Mouse (Mus musculus): ENCODE results near the gene Bhmt. TPM values are rescaled to one million over a fixed set of nuclear protein-coding genes. Genes with fewer than 3 reads are reported as not detected.

Gene Bhmt
- polyA plus RNA-seq, 1 experiment, result 0.07 TPM

DNA sequence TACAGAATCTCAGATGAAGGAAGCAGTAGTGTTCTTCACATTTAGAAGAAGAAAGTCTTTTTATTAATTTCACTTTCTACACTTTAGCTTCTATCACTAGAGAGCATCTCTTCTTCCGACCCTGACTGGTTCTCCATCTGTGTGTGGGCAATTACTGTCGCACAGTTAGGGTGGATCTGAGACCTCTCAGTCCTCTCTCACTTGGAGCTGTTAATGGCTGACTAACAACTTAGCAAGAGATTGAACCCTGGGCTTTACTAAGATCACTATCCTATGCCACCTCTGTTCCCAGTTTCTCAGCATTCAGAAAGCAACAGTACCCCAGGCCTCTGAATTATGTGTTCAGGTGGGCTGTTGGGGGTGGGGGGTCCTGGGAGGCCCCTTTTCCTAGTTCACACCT is 35.5 kb upstream of the Bhmt start:
- TF ChIP-seq POLR2A (IDR thresholded peaks at IDR 0.05; ENCODE audit: control insufficient read depth, extremely low read depth, insufficient read depth, low read length, poor library complexity), result no peak
- TF ChIP-seq CTCF (IDR thresholded peaks at IDR 0.05; ENCODE audit: borderline replicate concordance, control insufficient read depth, extremely low read depth, insufficient read depth, low read length, poor library complexity), result no peak
- no peaks in the 10 kb centered on the region for H3K4me1 ChIP-seq (replicated peaks; ENCODE audit: control insufficient read depth, insufficient read depth, low read length)
- H3K36me3 ChIP-seq (ENCODE audit: control insufficient read depth, insufficient read depth, low read length), result no peaks in the 10 kb centered on the region
- H3K27me3 ChIP-seq (ENCODE audit: control insufficient read depth, insufficient read depth, low read length), result no peaks in the 10 kb centered on the region
- H3K27ac ChIP-seq (ENCODE audit: control insufficient read depth, insufficient read depth, low read length), result no peak overlapping the region
- WGBS, result 89% methylated on average over 2 of the region's 2 CpGs
- H3K4me3 ChIP-seq (ENCODE audit: control insufficient read depth, insufficient read depth, low read length), result no peak overlapping the region
- DNase-seq, result no peak

DNA sequence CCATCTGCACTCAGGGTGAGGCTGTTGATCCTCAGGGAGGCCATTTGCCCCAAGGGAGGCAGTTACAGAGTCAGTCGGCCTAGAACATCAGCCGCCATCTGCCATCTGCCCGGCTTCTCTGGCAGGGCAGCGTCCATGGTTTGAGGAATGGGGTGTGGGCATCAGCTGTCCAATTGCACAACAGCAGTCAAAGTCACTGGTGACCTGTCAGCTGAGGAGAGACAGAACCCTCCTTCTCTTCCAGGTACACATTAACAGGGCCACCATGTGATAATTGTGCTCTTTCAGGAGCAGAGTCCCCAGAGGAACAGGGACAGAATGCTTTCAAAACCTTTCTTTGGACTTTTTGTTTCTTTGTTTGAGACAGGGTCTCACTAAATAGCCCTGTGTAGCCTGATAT is 34.6 kb upstream of the Bhmt start:
- Histone ChIP-seq H3K27ac (ENCODE audit: control insufficient read depth, insufficient read depth, low read length) (no peak overlapping the region), H3K36me3 (ENCODE audit: control insufficient read depth, insufficient read depth, low read length) (no peaks in the 10 kb centered on the region), H3K4me1 (replicated peaks; ENCODE audit: control insufficient read depth, insufficient read depth, low read length) (no peaks in the 10 kb centered on the region), H3K27me3 (ENCODE audit: control insufficient read depth, insufficient read depth, low read length) (no peaks in the 10 kb centered on the region), H3K4me3 (ENCODE audit: control insufficient read depth, insufficient read depth, low read length) (no peak overlapping the region)
- WGBS, result 97% methylated on average over 4 of the region's 4 CpGs
- no peak for DNase-seq
- TF ChIP-seq POLR2A (IDR thresholded peaks at IDR 0.05; ENCODE audit: control insufficient read depth, extremely low read depth, insufficient read depth, low read length, poor library complexity) (no peak), CTCF (IDR thresholded peaks at IDR 0.05; ENCODE audit: borderline replicate concordance, control insufficient read depth, extremely low read depth, insufficient read depth, low read length, poor library complexity) (no peak)

GRCm38 (mm10) chr13:93667586-93667985 is 29.8 kb upstream of the Bhmt start:
- 95% methylated on average over 4 of the region's 4 CpGs for whole genome bisulfite sequencing
- Histone ChIP-seq H3K27me3 (ENCODE audit: control insufficient read depth, insufficient read depth, low read length) (no peaks in the 10 kb centered on the region), H3K36me3 (ENCODE audit: control insufficient read depth, insufficient read depth, low read length) (no peaks in the 10 kb centered on the region), H3K4me3 (ENCODE audit: control insufficient read depth, insufficient read depth, low read length) (no peak overlapping the region), H3K27ac (ENCODE audit: control insufficient read depth, insufficient read depth, low read length) (no peak overlapping the region), H3K4me1 (replicated peaks; ENCODE audit: control insufficient read depth, insufficient read depth, low read length) (no peaks in the 10 kb centered on the region)
- DNase-seq, result no peak
- TF ChIP-seq POLR2A (IDR thresholded peaks at IDR 0.05; ENCODE audit: control insufficient read depth, extremely low read depth, insufficient read depth, low read length, poor library complexity), result no peak
- no peak for TF ChIP-seq CTCF (IDR thresholded peaks at IDR 0.05; ENCODE audit: borderline replicate concordance, control insufficient read depth, extremely low read depth, insufficient read depth, low read length, poor library complexity)

DNA sequence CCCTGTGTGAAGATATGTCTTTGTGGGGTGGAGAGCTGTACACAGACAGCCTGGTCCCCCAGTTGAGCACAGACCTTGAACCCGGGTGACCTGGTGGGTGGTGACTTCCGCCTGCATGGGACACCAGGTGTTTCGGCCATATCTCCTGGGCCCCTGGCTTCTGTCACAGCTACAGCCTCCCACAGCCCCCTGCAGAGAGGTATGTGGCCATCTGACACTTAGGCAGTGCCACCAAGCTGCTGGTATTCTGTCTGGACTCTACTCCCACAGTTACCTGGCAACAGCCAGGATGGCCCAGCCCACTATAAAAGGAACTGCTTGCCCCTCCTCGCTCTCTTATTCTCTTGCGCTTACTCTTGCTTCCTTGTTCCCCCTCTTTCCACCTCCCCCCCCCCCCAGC is 20.2 kb upstream of the Bhmt start:
- Histone ChIP-seq H3K4me1 (replicated peaks; ENCODE audit: control insufficient read depth, insufficient read depth, low read length) (no peaks in the 10 kb centered on the region), H3K27me3 (ENCODE audit: control insufficient read depth, insufficient read depth, low read length) (no peaks in the 10 kb centered on the region), H3K27ac (ENCODE audit: control insufficient read depth, insufficient read depth, low read length) (no peak overlapping the region), H3K36me3 (ENCODE audit: control insufficient read depth, insufficient read depth, low read length) (no peaks in the 10 kb centered on the region), H3K4me3 (ENCODE audit: control insufficient read depth, insufficient read depth, low read length) (no peak overlapping the region)
- TF ChIP-seq CTCF (IDR thresholded peaks at IDR 0.05; ENCODE audit: borderline replicate concordance, control insufficient read depth, extremely low read depth, insufficient read depth, low read length, poor library complexity) (no peak), POLR2A (IDR thresholded peaks at IDR 0.05; ENCODE audit: control insufficient read depth, extremely low read depth, insufficient read depth, low read length, poor library complexity) (no peak)
- 84% methylated on average over 5 of the region's 5 CpGs for WGBS
- no peak for DNase-seq

- H3K4me1 ChIP-seq (replicated peaks; ENCODE audit: control insufficient read depth, insufficient read depth, low read length), result no peaks in the 10 kb centered on the region
- no peaks in the 10 kb centered on the region for H3K36me3 ChIP-seq (ENCODE audit: control insufficient read depth, insufficient read depth, low read length)
- no peak overlapping the region for H3K27ac ChIP-seq (ENCODE audit: control insufficient read depth, insufficient read depth, low read length)
- WGBS, result 93% methylated on average over 6 of the region's 6 CpGs
- no peaks in the 10 kb centered on the region for H3K27me3 ChIP-seq (ENCODE audit: control insufficient read depth, insufficient read depth, low read length)
- H3K4me3 ChIP-seq (ENCODE audit: control insufficient read depth, insufficient read depth, low read length), result no peak overlapping the region
- DNase-seq, result no peak
- no peak for TF ChIP-seq POLR2A (IDR thresholded peaks at IDR 0.05; ENCODE audit: control insufficient read depth, extremely low read depth, insufficient read depth, low read length, poor library complexity)
- TF ChIP-seq CTCF (IDR thresholded peaks at IDR 0.05; ENCODE audit: borderline replicate concordance, control insufficient read depth, extremely low read depth, insufficient read depth, low read length, poor library complexity), result no peak
These were observed 15.6 kb upstream of the Bhmt start for GRCm38 (mm10) chr13:93653382-93653781.

GRCm38 (mm10) chr13:93648387-93649130 is 10.8 kb upstream of the Bhmt start:
- H3K27ac ChIP-seq (ENCODE audit: control insufficient read depth, insufficient read depth, low read length), result no peak overlapping the region

More at GRCm38 (mm10) chr13:93648387-93649130, 10.8 kb upstream of the Bhmt start:
- Histone ChIP-seq H3K36me3 (ENCODE audit: control insufficient read depth, insufficient read depth, low read length) (no peaks in the 10 kb centered on the region), H3K4me3 (ENCODE audit: control insufficient read depth, insufficient read depth, low read length) (no peak overlapping the region), H3K4me1 (replicated peaks; ENCODE audit: control insufficient read depth, insufficient read depth, low read length) (no peaks in the 10 kb centered on the region), H3K27me3 (ENCODE audit: control insufficient read depth, insufficient read depth, low read length) (no peaks in the 10 kb centered on the region)
- no peak for DNase-seq
- TF ChIP-seq CTCF (IDR thresholded peaks at IDR 0.05; ENCODE audit: borderline replicate concordance, control insufficient read depth, extremely low read depth, insufficient read depth, low read length, poor library complexity), result no peak
- no peak for TF ChIP-seq POLR2A (IDR thresholded peaks at IDR 0.05; ENCODE audit: control insufficient read depth, extremely low read depth, insufficient read depth, low read length, poor library complexity)
- WGBS, result 93% methylated on average over 7 of the region's 7 CpGs

All from thymus, adult 2 months (tissue).